Mouse (Mus musculus): ENCODE data around the gene Jsrp1.

DNA sequence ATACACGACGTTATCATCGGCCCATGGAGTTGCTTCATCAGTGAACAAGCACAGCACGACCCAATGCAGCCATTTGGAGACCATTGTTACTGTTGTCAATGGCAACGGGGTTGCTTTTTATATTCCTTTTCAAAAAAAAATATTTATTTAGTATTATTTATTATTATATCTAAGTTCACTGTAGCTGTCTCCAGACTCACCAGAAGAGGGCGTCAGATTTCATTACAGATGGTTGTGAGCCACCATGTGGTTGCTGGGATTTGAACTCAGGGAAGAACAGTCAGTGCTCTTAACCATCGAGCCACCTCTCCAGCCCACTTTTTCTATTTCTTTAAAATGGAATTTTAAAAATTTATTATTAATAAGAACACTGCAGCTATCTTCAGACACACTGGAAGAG lies 1.5 kb upstream of the Jsrp1 start:
- TF ChIP-seq CTCF (IDR thresholded peaks at IDR 0.05; ENCODE audit: extremely low read depth, insufficient read depth, low read length) (no peak), POLR2A (IDR thresholded peaks at IDR 0.05; ENCODE audit: extremely low read depth, insufficient read depth, low read length) (no peak)
